Mouse (Mus musculus): ENCODE data around the gene Cnot10. TPM values are rescaled to one million over a fixed set of nuclear protein-coding genes. Genes with fewer than 3 reads are reported as not detected.

Gene Cnot10
- 23.2 and 25.3 TPM in 2 replicates for polyA plus RNA-seq (2021; fragmentation: Nextera tagmentation)
- long read RNA-seq, experiment 1, full-length matches to known transcripts = 67 of 171 reads
- long read RNA-seq, experiment 1, partial matches to known transcripts = 11 of 171 reads
- long read RNA-seq, experiment 1, other reads (novel, unspliced or antisense) = 93 of 171 reads
- long read RNA-seq, experiment 2, transcript Cnot10-201 (20 exons, 2,853 nt) = major isoform, 12 of 35 reads
- long read RNA-seq, experiment 2, partial matches to known transcripts = 14 of 35 reads
- long read RNA-seq, experiment 2, other reads (novel, unspliced or antisense) = 9 of 35 reads

GRCm38 (mm10) chr9:114639839-114640646, at the start of gene Cnot10:
Gene Cnot10, minus strand, starts transcription at chr9:114640184.

GRCm38 (mm10) chr9:114688252-114688952, 48.4 kb upstream of the Cnot10 start, which contains the start of gene Dync1li1:
Gene Dync1li1, plus strand, starts transcription at chr9:114688790.

GRCm38 (mm10) chr9:114563761-114564606, 76.0 kb downstream of the Cnot10 start, which contains the start of gene Trim71:
Gene Trim71, minus strand, starts transcription at chr9:114564369.

Other genes with a start within 250 kb of the Cnot10 start
- gene Crtap, start 249.5 kb downstream of the Cnot10 start, polyA plus RNA-seq (2021; fragmentation: Nextera tagmentation) = 10.1 and 12.6 TPM in 2 replicates
- gene Glb1, start 239.1 kb downstream of the Cnot10 start, polyA plus RNA-seq (2021; fragmentation: Nextera tagmentation) = 16.8 and 20.9 TPM in 2 replicates
- 3.8 and 3.9 TPM in 2 replicates for gene Tmppe, start 239.1 kb downstream of the Cnot10 start, polyA plus RNA-seq (2021; fragmentation: Nextera tagmentation)
- gene Ccr4, start 135.3 kb downstream of the Cnot10 start, polyA plus RNA-seq (2021; fragmentation: Nextera tagmentation) = not detected in 2 replicates
- gene C130032M10Rik, start 124.5 kb downstream of the Cnot10 start, polyA plus RNA-seq (2021; fragmentation: Nextera tagmentation) = not detected in 2 replicates
- 0.16 and 0.17 TPM in 2 replicates for gene Trim71, start 75.8 kb downstream of the Cnot10 start, polyA plus RNA-seq (2021; fragmentation: Nextera tagmentation)
- gene Dync1li1, start 48.6 kb upstream of the Cnot10 start, polyA plus RNA-seq (2021; fragmentation: Nextera tagmentation) = 76.5 and 96.0 TPM in 2 replicates
- gene Cmtm6, start 90.9 kb upstream of the Cnot10 start, polyA plus RNA-seq (2021; fragmentation: Nextera tagmentation) = 13.7 and 17.7 TPM in 2 replicates
- gene Cmtm7, start 141.7 kb upstream of the Cnot10 start, polyA plus RNA-seq (2021; fragmentation: Nextera tagmentation) = 9.2 and 9.3 TPM in 2 replicates
- 3.6 and 5.1 TPM in 2 replicates for gene Cmtm8, start 204.0 kb upstream of the Cnot10 start, polyA plus RNA-seq (2021; fragmentation: Nextera tagmentation)

All from left cerebral cortex, adult 6 months (tissue).